Mouse (Mus musculus) heart, postnatal 0 days (tissue): Measurements from ENCODE around the gene Wipf2.

Source experiments
- CTCF ChIP-seq: IDR thresholded peaks from 2 replicates; pipeline ENCODE4 v1.5.1; 2016; ENCODE audit warnings: antibody characterized with exemption, control low read depth, low read depth
- EP300 ChIP-seq: IDR thresholded peaks from 2 replicates; pipeline ENCODE4 v1.6.1; 2016; ENCODE audit warnings: antibody characterized with exemption, low read depth

DNA sequence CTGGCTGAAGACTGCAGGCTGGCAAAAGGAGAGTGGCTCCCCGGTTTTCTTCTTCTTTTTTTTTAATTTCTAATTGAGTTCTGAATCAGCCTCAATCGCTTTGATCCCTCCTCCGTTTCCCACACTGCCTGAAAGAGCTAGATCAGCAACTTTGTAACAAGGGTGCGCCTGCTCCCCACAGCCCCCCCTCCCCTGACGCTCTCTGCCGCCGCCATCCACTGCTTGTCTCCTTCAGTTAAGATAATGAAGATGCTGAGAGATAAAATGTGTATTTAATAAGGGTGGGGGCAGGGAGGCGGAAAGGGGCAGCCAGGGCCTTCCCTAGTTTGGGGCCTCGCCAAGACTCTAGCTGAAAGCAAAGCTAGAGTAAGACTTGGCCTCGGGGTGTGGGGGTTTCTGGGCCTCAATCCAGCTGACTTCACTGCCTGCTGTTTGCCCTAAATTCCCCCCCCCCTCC is 61.9 kb downstream of the Wipf2 start:
- TF ChIP-seq CTCF (no peak), EP300 (no peak)
